Mouse (Mus musculus): ENCODE data around the gene Dph7. TPM values are rescaled to one million over a fixed set of nuclear protein-coding genes. Genes with fewer than 3 reads are reported as not detected.
"Not testable (repeated sequence)": the region's sequence is repeated elsewhere in the genome, so short reads cannot be mapped to it uniquely, and the experiment has no call there.

The Dph7 gene
- polyA plus RNA-seq, 1 experiment from 2014 or later, result 37.5 TPM

- Histone ChIP-seq H3K4me2 (peak overlapping the region; percentile 94), H3K4me3 (replicated peaks) (peak overlapping the region; percentile 74), H3K9ac (replicated peaks) (peak overlapping the region; percentile 79), H3K36me3 (peaks cover 39% of the 10 kb centered on the region), H3K4me1 (replicated peaks) (peaks cover 16% of the 10 kb centered on the region), H3K27ac (peak overlapping the region; percentile 64)
- WGBS, result 2% methylated on average over 17 of the region's 17 CpGs
- ATAC-seq (ENCODE audit: insufficient number of reproducible peaks, insufficient read depth, low FRiP score, low TSS enrichment, low read depth); H3K9me3 ChIP-seq; H3K27me3 ChIP-seq: not testable (repeated sequence)
Measured at GRCm38 (mm10) chr2:24974452-24974851, 12.3 kb downstream of the Dph7 start.

GRCm38 (mm10) chr2:24974906-24975703 is 12.9 kb downstream of the Dph7 start, which contains the start of gene Mrpl41:
Gene Mrpl41 (minus strand): TSS chr2:24975098.
- ATAC-seq (ENCODE audit: insufficient number of reproducible peaks, insufficient read depth, low FRiP score, low TSS enrichment, low read depth), result peak; percentile 100
- under 1% methylated on average over 64 of the region's 64 CpGs for WGBS

GRCm38 (mm10) chr2:24975704-24976297 is 13.6 kb downstream of the Dph7 start, which contains the start of gene Pnpla7:
Gene Pnpla7 (plus strand): TSS chr2:24976033.
- peaks cover 26% of the 10 kb centered on the region for H3K36me3 ChIP-seq
- ATAC-seq (ENCODE audit: insufficient number of reproducible peaks, insufficient read depth, low FRiP score, low TSS enrichment, low read depth), result peak; percentile 50
- no peaks in the 10 kb centered on the region for H3K27me3 ChIP-seq
- H3K4me3 ChIP-seq (replicated peaks), result peak within 1 kb of the TSS; percentile 74
- 1% methylated on average over 16 of the region's 16 CpGs for WGBS
- peak within 1 kb of the TSS; percentile 94 for H3K4me2 ChIP-seq
- H3K4me1 ChIP-seq (replicated peaks), result peaks cover 16% of the 10 kb centered on the region
- peak within 1 kb of the TSS; percentile 90 for H3K27ac ChIP-seq
- peak within 1 kb of the TSS; percentile 79 for H3K9ac ChIP-seq (replicated peaks)
- no peaks in the 10 kb centered on the region for H3K9me3 ChIP-seq

More at GRCm38 (mm10) chr2:24974906-24975703, 12.9 kb downstream of the Dph7 start, which contains the start of gene Mrpl41:
- peak within 1 kb of the TSS; percentile 79 for H3K9ac ChIP-seq (replicated peaks)
- no peaks in the 10 kb centered on the region for H3K9me3 ChIP-seq
- peak within 1 kb of the TSS; percentile 94 for H3K4me2 ChIP-seq
- peaks cover 16% of the 10 kb centered on the region for H3K4me1 ChIP-seq (replicated peaks)
- peaks cover 33% of the 10 kb centered on the region for H3K36me3 ChIP-seq
- H3K27ac ChIP-seq, result peak within 1 kb of the TSS; percentile 90
- H3K4me3 ChIP-seq (replicated peaks), result peak within 1 kb of the TSS; percentile 74
- no peaks in the 10 kb centered on the region for H3K27me3 ChIP-seq

GRCm38 (mm10) chr2:24976960-24977359 is 14.8 kb downstream of the Dph7 start:
- H3K9ac ChIP-seq (replicated peaks), result no peak overlapping the region
- no peak for ATAC-seq (ENCODE audit: insufficient number of reproducible peaks, insufficient read depth, low FRiP score, low TSS enrichment, low read depth)
- 95% methylated on average over 5 of the region's 5 CpGs for WGBS
- H3K36me3 ChIP-seq, result peaks cover 14% of the 10 kb centered on the region
- no peaks in the 10 kb centered on the region for H3K9me3 ChIP-seq
- no peak overlapping the region for H3K4me2 ChIP-seq
- no peaks in the 10 kb centered on the region for H3K27me3 ChIP-seq
- no peak overlapping the region for H3K4me3 ChIP-seq (replicated peaks)
- no peak overlapping the region for H3K27ac ChIP-seq
- peaks cover 16% of the 10 kb centered on the region for H3K4me1 ChIP-seq (replicated peaks)

GRCm38 (mm10) chr2:24987762-24988161 is 25.6 kb downstream of the Dph7 start:
- Histone ChIP-seq H3K4me1 (replicated peaks) (no peaks in the 10 kb centered on the region), H3K36me3 (peaks cover 14% of the 10 kb centered on the region; the same call in 1 of the 2 replicates), H3K27ac (no peak overlapping the region), H3K4me3 (replicated peaks) (no peak overlapping the region), H3K4me2 (no peak overlapping the region), H3K9me3 (no peaks in the 10 kb centered on the region), H3K9ac (replicated peaks) (no peak overlapping the region), H3K27me3 (no peaks in the 10 kb centered on the region)
- 50% methylated on average over 2 of the region's 2 CpGs for WGBS
- ATAC-seq (ENCODE audit: insufficient number of reproducible peaks, insufficient read depth, low FRiP score, low TSS enrichment, low read depth), result no peak

- H3K9ac ChIP-seq (replicated peaks), result no peak overlapping the region
- no peak overlapping the region for H3K4me3 ChIP-seq (replicated peaks)
- no peaks in the 10 kb centered on the region for H3K4me1 ChIP-seq (replicated peaks)
- H3K36me3 ChIP-seq, result 0 out of 2 replicates have a peak, but pooled peaks cover 5% of the 10 kb centered on the region
- no peak overlapping the region for H3K4me2 ChIP-seq
- WGBS, result 93% methylated on average over 6 of the region's 6 CpGs
- H3K27me3 ChIP-seq, result no peaks in the 10 kb centered on the region
- ATAC-seq (ENCODE audit: insufficient number of reproducible peaks, insufficient read depth, low FRiP score, low TSS enrichment, low read depth), result no peak
- no peaks in the 10 kb centered on the region for H3K9me3 ChIP-seq
- H3K27ac ChIP-seq, result no peak overlapping the region
Measured at GRCm38 (mm10) chr2:24995332-24995731, 33.1 kb downstream of the Dph7 start.

GRCm38 (mm10) chr2:24996471-24996870 is 34.3 kb downstream of the Dph7 start:
- Histone ChIP-seq H3K9ac (replicated peaks) (no peak overlapping the region), H3K27ac (no peak overlapping the region), H3K27me3 (no peaks in the 10 kb centered on the region), H3K9me3 (no peaks in the 10 kb centered on the region), H3K4me3 (replicated peaks) (no peak overlapping the region), H3K4me1 (replicated peaks) (no peaks in the 10 kb centered on the region), H3K36me3 (0 out of 2 replicates have a peak, but pooled peaks cover 5% of the 10 kb centered on the region), H3K4me2 (no peak overlapping the region)
- no peak for ATAC-seq (ENCODE audit: insufficient number of reproducible peaks, insufficient read depth, low FRiP score, low TSS enrichment, low read depth)
- 91% methylated on average over 2 of the region's 2 CpGs for WGBS

- WGBS, result 75% methylated on average over 3 of the region's 3 CpGs
- Histone ChIP-seq H3K4me3 (replicated peaks) (no peak overlapping the region), H3K27ac (0 out of 2 replicates have a peak overlapping the region, but pooled peaks have one; percentile 29), H3K4me2 (no peak overlapping the region), H3K9me3 (no peaks in the 10 kb centered on the region), H3K27me3 (no peaks in the 10 kb centered on the region), H3K9ac (replicated peaks) (no peak overlapping the region), H3K4me1 (replicated peaks) (no peaks in the 10 kb centered on the region), H3K36me3 (0 out of 2 replicates have a peak, but pooled peaks cover 5% of the 10 kb centered on the region)
- ATAC-seq (ENCODE audit: insufficient number of reproducible peaks, insufficient read depth, low FRiP score, low TSS enrichment, low read depth), result no peak
Measured at GRCm38 (mm10) chr2:25000544-25001235, 38.5 kb downstream of the Dph7 start.

- no peak for ATAC-seq (ENCODE audit: insufficient number of reproducible peaks, insufficient read depth, low FRiP score, low TSS enrichment, low read depth)
Measured at GRCm38 (mm10) chr2:25003946-25004786, 42.0 kb downstream of the Dph7 start.

GRCm38 (mm10) chr2:25006767-25007166 is 44.6 kb downstream of the Dph7 start:
- Histone ChIP-seq H3K4me1 (replicated peaks) (no peaks in the 10 kb centered on the region), H3K4me3 (replicated peaks) (no peak overlapping the region), H3K9me3 (no peaks in the 10 kb centered on the region), H3K36me3 (no peaks in the 10 kb centered on the region), H3K9ac (replicated peaks) (no peak overlapping the region), H3K27me3 (no peaks in the 10 kb centered on the region), H3K27ac (no peak overlapping the region), H3K4me2 (no peak overlapping the region)
- WGBS, result 86% methylated on average over 1 of the region's 1 CpGs
- ATAC-seq (ENCODE audit: insufficient number of reproducible peaks, insufficient read depth, low FRiP score, low TSS enrichment, low read depth), result no peak

More at GRCm38 (mm10) chr2:25003946-25004786, 42.0 kb downstream of the Dph7 start:
- no peak overlapping the region for H3K27ac ChIP-seq
- no peaks in the 10 kb centered on the region for H3K27me3 ChIP-seq
- H3K4me1 ChIP-seq (replicated peaks), result no peaks in the 10 kb centered on the region
- H3K4me2 ChIP-seq, result no peak overlapping the region
- 76% methylated on average over 9 of the region's 9 CpGs for WGBS
- H3K4me3 ChIP-seq (replicated peaks), result no peak overlapping the region
- no peaks in the 10 kb centered on the region for H3K36me3 ChIP-seq
- no peaks in the 10 kb centered on the region for H3K9me3 ChIP-seq
- no peak overlapping the region for H3K9ac ChIP-seq (replicated peaks)
